7 mouse cellular contexts compared by ENCODE assay signal in the genomic region with DNA sequence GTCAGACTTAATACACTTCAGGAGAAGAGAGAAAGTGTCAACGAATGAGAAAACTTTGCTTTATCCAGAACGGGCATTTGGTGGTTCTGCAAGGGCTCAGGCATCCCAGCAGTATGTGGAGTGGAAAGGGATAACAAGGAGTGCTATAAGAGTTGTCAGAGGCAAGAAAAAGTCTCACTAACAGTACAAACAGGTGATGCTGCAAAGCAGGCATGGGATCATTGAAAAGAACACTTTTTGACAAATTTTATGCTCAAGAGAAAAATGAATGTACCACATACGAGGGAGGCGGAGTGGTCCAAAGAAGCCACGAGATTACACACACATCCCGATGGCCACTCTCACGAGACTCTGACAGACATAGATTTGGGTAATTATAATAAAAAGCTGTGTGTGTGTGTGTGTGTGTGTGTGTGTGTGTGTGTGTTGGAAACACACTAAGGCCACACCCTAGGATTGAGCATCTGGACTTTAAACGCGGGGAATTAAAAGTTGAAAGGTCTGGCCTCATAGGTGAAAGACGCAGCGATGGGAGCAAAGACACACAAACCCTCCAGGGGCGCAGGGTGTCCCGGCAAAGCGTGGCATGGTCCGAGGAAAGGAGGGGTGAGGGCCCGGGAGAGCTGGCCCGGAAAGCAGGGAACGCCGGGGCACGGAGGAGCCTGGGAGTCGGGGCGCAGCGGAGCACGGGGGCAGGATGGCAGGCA.
DNase-seq lines count a peak whose midpoint lies in the region; ATAC-seq and TF ChIP-seq lines count a peak whose summit lies in the region.

No protein-coding gene starts in this region.

- ATAC-seq in liver, embryonic 15.5 days (ENCODE audit: insufficient read depth) = 0 out of 2 replicates have a peak, but pooled peaks have one; percentile 2

- peak overlapping the region; percentile 97 for H3ac ChIP-seq in C2C12 (ENCODE audit: control insufficient read depth, insufficient read length, low read depth)

- H3K27ac ChIP-seq in cortical plate, adult 2 months (ENCODE audit: insufficient read depth, low read length) = no peak overlapping the region; the same call in 1 of the 2 replicates
- peak overlapping the region; percentile 96 for H3K27ac ChIP-seq in hindbrain, embryonic 10.5 days
- H3K27ac ChIP-seq in liver, embryonic 15.5 days (replicated peaks) = peak overlapping the region; percentile 89
- peak overlapping the region; percentile 76 for H3K27ac ChIP-seq in small intestine, adult 2 months (ENCODE audit: insufficient read depth, low read depth, low read length)

- peak; percentile 68 for DNase-seq in 416B (ENCODE audit: low read depth)
- peak; percentile 62 for DNase-seq in hindbrain, embryonic 10.5 days (ENCODE audit: low spot score)
- DNase-seq in layer of hippocampus, adult 9-11 months = no peak

- no peak for TF ChIP-seq CTCF in C2C12 (IDR thresholded peaks at IDR 0.05; ENCODE audit: control insufficient read depth, insufficient read depth, insufficient read length)
- no peak for TF ChIP-seq CTCF in cortical plate, adult 2 months (IDR thresholded peaks at IDR 0.05; ENCODE audit: extremely low read depth, insufficient read depth, low read length)
- TF ChIP-seq CTCF in small intestine, adult 2 months (IDR thresholded peaks at IDR 0.05; ENCODE audit: extremely low read depth, insufficient read length, insufficient replicate concordance, low read depth, low read length) = no peak

- H3K4me2 ChIP-seq in liver, embryonic 15.5 days = peak overlapping the region; percentile 89

- H3K4me3 ChIP-seq in C2C12 (ENCODE audit: insufficient read depth, poor library complexity, severe bottlenecking) = peak overlapping the region; percentile 97
- peak overlapping the region; percentile 38 for H3K4me3 ChIP-seq in cortical plate, adult 2 months (ENCODE audit: insufficient read depth, low read length)
- peak overlapping the region; percentile 94 for H3K4me3 ChIP-seq in hindbrain, embryonic 10.5 days
- H3K4me3 ChIP-seq in liver, embryonic 15.5 days (replicated peaks) = peak overlapping the region; percentile 79
- peak overlapping the region; percentile 82 for H3K4me3 ChIP-seq in small intestine, adult 2 months (ENCODE audit: low read depth, low read length)

- peaks cover 3% of the 10 kb centered on the region for H3K36me3 ChIP-seq in C2C12 (ENCODE audit: control insufficient read depth, insufficient read depth)
- H3K36me3 ChIP-seq in hindbrain, embryonic 10.5 days = no peaks in the 10 kb centered on the region
- no peaks in the 10 kb centered on the region for H3K36me3 ChIP-seq in liver, embryonic 15.5 days (replicated peaks)
- no peaks in the 10 kb centered on the region for H3K36me3 ChIP-seq in small intestine, adult 2 months (ENCODE audit: control insufficient read depth, insufficient read depth, low read length)

- peak overlapping the region; percentile 83 for H3K9ac ChIP-seq in liver, embryonic 15.5 days

- H3K9me3 ChIP-seq in hindbrain, embryonic 10.5 days = no peaks in the 10 kb centered on the region
- no peaks in the 10 kb centered on the region for H3K9me3 ChIP-seq in liver, embryonic 15.5 days (replicated peaks)

- peaks cover 8% of the 10 kb centered on the region for H3K4me1 ChIP-seq in cortical plate, adult 2 months (ENCODE audit: control insufficient read depth, insufficient read depth, low read length)
- H3K4me1 ChIP-seq in hindbrain, embryonic 10.5 days (replicated peaks) = peaks cover 46% of the 10 kb centered on the region
- H3K4me1 ChIP-seq in liver, embryonic 15.5 days (replicated peaks) = peaks cover 34% of the 10 kb centered on the region
- peaks cover 5% of the 10 kb centered on the region for H3K4me1 ChIP-seq in small intestine, adult 2 months (ENCODE audit: control insufficient read depth, insufficient read depth, insufficient read length, low read length)

- H3K79me2 ChIP-seq in C2C12 (ENCODE audit: control insufficient read depth, insufficient read depth) = peaks cover 54% of the 10 kb centered on the region

- 2% methylated on average over 24 of the region's 24 CpGs for WGBS in hindbrain, embryonic 10.5 days
- WGBS in liver, embryonic 15.5 days (ENCODE audit: insufficient replicate concordance) = under 1% methylated on average over 24 of the region's 24 CpGs
- 1% methylated on average over 24 of the region's 24 CpGs for WGBS in small intestine, adult 2 months

- no peak for TF ChIP-seq POLR2A in cortical plate, adult 2 months (IDR thresholded peaks at IDR 0.05; ENCODE audit: extremely low read depth, insufficient read depth, low read length)
- TF ChIP-seq POLR2A in small intestine, adult 2 months (IDR thresholded peaks at IDR 0.05; ENCODE audit: low read depth, low read length) = no peak

- no peaks in the 10 kb centered on the region for H3K27me3 ChIP-seq in C2C12 (ENCODE audit: control insufficient read depth, insufficient read depth, insufficient read length)
- H3K27me3 ChIP-seq in hindbrain, embryonic 10.5 days (ENCODE audit: insufficient read depth, poor library complexity, severe bottlenecking) = 0 out of 2 replicates have a peak, but pooled peaks cover 4% of the 10 kb centered on the region
- no peaks in the 10 kb centered on the region for H3K27me3 ChIP-seq in liver, embryonic 15.5 days
- H3K27me3 ChIP-seq in small intestine, adult 2 months (ENCODE audit: control insufficient read depth, insufficient read depth, low read length) = no peaks in the 10 kb centered on the region

- peaks cover 51% of the 10 kb centered on the region for H3K79me3 ChIP-seq in C2C12 (ENCODE audit: low read depth)

TF ChIP-seq in C2C12, 6 proteins besides CTCF, POLR2A, EP300 and RAD21:
- no peak for TF ChIP-seq USF1 (IDR thresholded peaks at IDR 0.05; ENCODE audit: low read depth)
- no peak for TF ChIP-seq MYOD1 (IDR thresholded peaks at IDR 0.05; ENCODE audit: control insufficient read depth, insufficient read length, low read depth)
- TF ChIP-seq CEBPB (IDR thresholded peaks at IDR 0.05; ENCODE audit: low read depth) = no peak
- no peak for TF ChIP-seq MYOG (IDR thresholded peaks at IDR 0.05; ENCODE audit: control insufficient read depth, extremely low read depth, insufficient read length)
- TF ChIP-seq FOSL1 (IDR thresholded peaks at IDR 0.05; ENCODE audit: insufficient read depth, low read length, poor library complexity, severe bottlenecking) = no peak
- peak; percentile 10 for TF ChIP-seq MAX (IDR thresholded peaks at IDR 0.05)

Comparison
In these comparisons a context has a peak if more than half of its experiments do, and no peak if none do; other contexts are left out.
1. H3K4me3 ChIP-seq: peak in every context shown above with its lines; median percentile 97 in C2C12; 94 in hindbrain, embryonic 10.5 days; 82 in small intestine, adult 2 months; 79 in liver, embryonic 15.5 days; 38 in cortical plate, adult 2 months.